Mouse (Mus musculus) ovary, adult 18-20 months (tissue): ENCODE measurements around the gene Acin1.

Source experiments
- DNase-seq: peaks from one replicate; pipeline ENCODE4 v3.0.0; 2022; ENCODE audit warnings: low spot score, mixed read lengths

Gene Acin1

DNA sequence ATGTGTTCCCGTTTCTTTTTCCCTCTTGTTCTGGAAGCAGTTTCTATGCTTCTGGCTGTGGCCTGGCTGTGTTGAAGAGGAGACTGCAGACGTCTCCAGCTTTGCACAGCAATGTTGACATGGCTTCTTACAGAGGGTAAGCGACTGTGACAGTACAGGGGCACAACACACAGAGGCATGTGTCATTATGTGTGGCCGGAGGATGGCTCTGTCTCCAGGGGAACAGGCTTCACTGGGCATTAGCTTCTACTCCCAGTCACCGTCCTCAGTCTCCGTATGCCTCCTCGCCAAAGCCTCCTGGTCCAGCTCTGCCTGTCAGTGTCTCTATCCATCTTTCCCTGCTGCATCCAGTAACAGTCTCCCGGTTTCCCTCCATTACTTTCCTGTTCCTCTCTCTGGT, 79.5 kb downstream of the Acin1 start:
- no peak for DNase-seq

DNA sequence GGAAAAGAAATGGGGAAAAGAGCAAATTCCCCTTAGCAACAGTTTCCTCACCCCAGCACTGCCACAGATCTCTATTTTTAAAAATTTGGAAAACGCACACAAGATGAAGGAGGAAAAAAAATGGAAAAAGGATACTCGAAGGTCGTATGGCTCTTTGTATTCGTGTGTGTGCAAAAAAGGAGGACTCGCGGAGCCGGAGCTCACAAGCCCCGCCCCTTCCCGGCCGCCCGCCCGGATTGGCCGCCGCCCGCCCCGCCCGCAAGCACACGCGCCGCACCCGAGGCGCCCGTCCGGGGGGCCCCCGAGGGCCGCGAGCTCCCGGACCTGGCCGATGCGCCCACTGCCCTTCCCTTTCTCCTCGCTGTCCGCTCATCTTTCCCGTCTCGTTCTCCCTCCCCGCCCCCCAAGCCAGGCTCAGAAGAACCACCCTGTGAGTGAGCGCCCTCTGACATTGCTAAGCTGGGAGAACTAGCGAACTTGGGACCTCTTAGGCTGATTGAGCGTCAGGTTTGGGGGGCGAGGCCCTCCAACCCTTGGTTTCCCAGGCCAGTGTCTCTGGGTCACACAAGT, 80.9 kb downstream of the Acin1 start, which contains the start of gene 4931414P19Rik:
TSS of gene 4931414P19Rik (minus strand) at position 242 of the 570 bp plus-strand sequence.
- DNase-seq, result peak; percentile 75

DNA sequence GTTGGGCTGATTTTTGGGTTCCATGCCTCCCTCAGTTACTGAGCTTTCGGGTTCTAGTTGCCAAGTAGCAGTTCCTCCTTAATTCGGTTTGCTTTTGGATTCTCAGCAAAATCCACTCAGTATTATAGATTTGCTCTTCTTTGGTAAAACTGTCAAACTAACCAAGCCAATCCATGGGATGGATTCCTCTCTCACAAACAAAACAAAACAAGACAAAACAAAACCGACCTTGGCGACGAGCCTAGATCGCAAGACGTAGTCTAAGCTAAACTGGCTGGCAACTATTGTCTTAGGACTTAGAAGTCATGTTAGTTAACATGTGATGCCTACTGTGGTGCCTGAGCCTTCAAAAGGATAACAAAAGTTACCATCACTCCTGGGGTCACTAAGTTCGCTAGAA, 83.0 kb downstream of the Acin1 start:
- no peak for DNase-seq

DNA sequence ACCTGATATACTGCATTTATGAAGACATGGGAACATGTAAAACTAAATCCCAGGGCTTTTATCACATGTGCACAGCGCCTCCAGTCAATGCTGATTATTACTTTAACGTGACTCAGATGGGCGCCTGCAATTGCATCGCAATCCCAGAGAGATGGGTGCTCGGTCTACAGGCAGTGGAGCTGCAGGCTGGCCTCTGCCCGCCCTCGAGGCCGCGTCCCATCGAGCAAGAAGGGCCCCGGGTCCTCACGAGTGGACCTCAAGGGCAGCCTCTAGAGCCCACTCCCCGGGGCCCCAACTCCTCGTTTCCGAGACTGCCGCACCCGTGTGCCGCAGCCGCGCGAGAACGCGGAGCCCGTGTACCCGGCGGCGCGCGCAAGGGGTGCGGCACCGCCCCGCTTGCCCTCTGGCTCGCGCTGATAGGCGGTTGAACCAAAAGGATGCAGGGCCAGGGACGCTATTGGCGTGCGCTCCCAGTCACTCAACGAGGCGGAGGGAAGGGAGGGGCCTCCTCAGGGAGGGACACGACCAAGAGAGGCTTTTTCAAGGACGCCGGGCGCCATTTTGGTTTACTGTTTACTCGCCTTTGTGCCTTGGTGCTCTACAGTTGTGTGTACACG, 83.6 kb downstream of the Acin1 start:
- peak; percentile 94 for DNase-seq

DNA sequence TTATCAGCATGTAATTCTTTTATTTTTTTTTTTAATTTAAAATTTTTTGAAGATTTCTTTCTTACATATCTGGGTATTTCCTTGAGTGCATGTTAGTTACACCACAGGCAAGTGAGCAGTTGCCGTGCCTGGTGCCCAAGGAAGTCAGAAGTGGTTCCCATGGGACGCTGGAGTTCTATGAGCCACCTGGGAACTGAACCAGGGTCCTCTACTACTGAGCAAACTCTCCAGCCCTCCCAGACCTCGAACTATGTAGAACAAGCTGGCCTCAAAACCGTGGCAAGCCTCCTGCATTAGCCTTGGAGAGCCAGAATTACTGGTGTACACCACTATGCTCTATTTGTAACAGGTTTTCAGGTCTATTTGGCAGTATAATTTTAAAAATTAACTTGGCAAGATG, 84.1 kb downstream of the Acin1 start:
- no peak for DNase-seq

DNA sequence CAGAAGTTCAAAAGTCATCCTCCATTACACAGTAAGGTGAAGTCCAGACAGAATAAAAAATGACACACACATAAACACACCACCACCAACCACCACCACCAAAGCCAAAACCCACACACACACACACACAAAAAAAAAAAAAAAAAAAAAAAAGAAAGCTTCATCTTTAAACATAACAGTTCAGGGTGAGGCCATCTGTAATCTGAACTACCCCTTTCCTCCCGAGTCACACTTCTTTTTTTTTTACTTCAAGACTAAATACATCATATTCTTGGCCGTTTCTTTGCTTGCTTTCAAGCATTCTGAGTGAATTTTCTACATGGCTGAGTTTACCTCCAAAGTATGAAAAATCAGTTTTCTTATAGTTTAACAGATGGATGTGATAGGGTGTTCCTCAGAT, 85.1 kb downstream of the Acin1 start:
- no peak for DNase-seq

GRCm38 (mm10) chr14:54597084-54597483, 89.6 kb downstream of the Acin1 start:
- no peak for DNase-seq

- DNase-seq, result no peak
Observed at GRCm38 (mm10) chr14:54594631-54595414, 91.9 kb downstream of the Acin1 start.

GRCm38 (mm10) chr14:54594055-54594454, 92.7 kb downstream of the Acin1 start:
- no peak for DNase-seq

- peak; percentile 69 for DNase-seq
Observed at GRCm38 (mm10) chr14:54592319-54592934, 94.3 kb downstream of the Acin1 start.
